Mouse (Mus musculus) E14TG2a.4 (cell line): Measurements from ENCODE around the gene Zfp239.

Experiments used
- H3K27me3 ChIP-seq: 2 replicates; pipeline ENCODE4 v1.6.1; 2014; ENCODE audit warnings: low read length, control low read depth; ENCODE audit not compliant: insufficient read depth
- H3K36me3 ChIP-seq: 2 replicates; pipeline ENCODE4 v1.6.1; 2014; ENCODE audit warnings: low read length, control low read depth; ENCODE audit not compliant: insufficient read depth
- H3K4me1 ChIP-seq: replicated peaks from 2 replicates; pipeline ENCODE4 v1.6.1; 2014; ENCODE audit warnings: low read depth, low read length, control low read depth
- H3K4me3 ChIP-seq: replicated peaks from 2 replicates; pipeline ENCODE4 v1.5.1; 2014; ENCODE audit warnings: mild to moderate bottlenecking, low read length
- H3K9me3 ChIP-seq: 2 replicates; pipeline ENCODE4 v1.6.1; 2014; ENCODE audit warnings: low read length, control low read depth
- CTCF ChIP-seq: conservative IDR thresholded peaks from 2 replicates; pipeline ENCODE4 v1.5.1; 2014; ENCODE audit warnings: low read length
- NANOG ChIP-seq: IDR thresholded peaks from 2 replicates; pipeline ENCODE4 v1.6.1; 2014; ENCODE audit warnings: borderline replicate concordance, low read length, mixed read lengths
- POU5F1 ChIP-seq: IDR thresholded peaks from 2 replicates; pipeline ENCODE4 v1.6.1; 2014; ENCODE audit warnings: low read length, borderline replicate concordance

Zfp239 gene

DNA sequence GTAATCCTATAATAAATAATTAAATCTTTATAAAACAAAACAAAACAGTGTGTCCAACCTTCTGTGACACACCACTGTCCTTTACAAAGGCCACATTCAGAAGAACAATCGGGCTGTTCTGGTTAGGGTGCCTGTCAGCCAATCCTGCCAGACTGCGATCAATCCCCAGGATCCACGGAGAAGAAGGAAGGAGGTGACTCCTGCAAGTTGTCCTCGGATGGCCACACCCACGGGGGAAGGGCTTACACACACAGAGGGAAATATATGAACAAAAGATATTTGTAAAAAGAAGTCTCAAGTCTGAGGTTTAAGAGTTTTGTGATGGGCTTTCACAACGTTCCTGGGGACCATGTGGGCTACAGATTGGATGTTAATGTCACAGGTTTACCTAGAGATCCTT, at the start of gene Zfp239:
Zfp239 (plus strand) TSS at position 253 of the 400 bp plus-strand sequence.
- Histone ChIP-seq H3K9me3 (no peaks in the 10 kb centered on the region), H3K27me3 (no peaks in the 10 kb centered on the region), H3K36me3 (peaks cover 9% of the 10 kb centered on the region), H3K4me3 (peak within 1 kb of the TSS; percentile 97), H3K4me1 (peaks cover 21% of the 10 kb centered on the region)
- no peak for TF ChIP-seq NANOG
- no peak for TF ChIP-seq POU5F1
- TF ChIP-seq CTCF, result no peak

DNA sequence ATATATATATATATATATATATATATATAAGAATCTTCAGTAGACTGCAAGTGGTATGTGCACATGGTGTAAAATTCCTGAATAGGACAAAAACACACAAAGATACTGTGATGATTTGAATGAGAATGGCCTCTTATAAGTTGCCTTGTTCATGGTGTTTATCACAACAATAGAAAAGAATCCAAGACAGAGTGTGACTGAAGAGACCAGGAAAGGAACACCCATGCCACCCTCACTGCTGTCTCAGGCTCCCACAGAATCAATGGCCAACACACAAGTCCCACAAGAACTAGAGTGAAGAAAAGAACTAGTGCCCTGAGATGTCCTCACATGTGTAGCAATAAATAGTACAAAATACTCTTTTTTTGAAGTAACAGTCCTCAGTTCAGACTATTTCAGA, 47.2 kb upstream of the Zfp239 start:
- no peaks in the 10 kb centered on the region for H3K36me3 ChIP-seq
- no peak overlapping the region for H3K4me3 ChIP-seq
- H3K4me1 ChIP-seq, result peaks cover 8% of the 10 kb centered on the region; the same call in 1 of the 2 replicates
- H3K9me3 ChIP-seq, result no peaks in the 10 kb centered on the region
- TF ChIP-seq NANOG, result no peak
- TF ChIP-seq POU5F1, result no peak
- no peak for TF ChIP-seq CTCF
- no peaks in the 10 kb centered on the region; the same call in 1 of the 2 replicates for H3K27me3 ChIP-seq

DNA sequence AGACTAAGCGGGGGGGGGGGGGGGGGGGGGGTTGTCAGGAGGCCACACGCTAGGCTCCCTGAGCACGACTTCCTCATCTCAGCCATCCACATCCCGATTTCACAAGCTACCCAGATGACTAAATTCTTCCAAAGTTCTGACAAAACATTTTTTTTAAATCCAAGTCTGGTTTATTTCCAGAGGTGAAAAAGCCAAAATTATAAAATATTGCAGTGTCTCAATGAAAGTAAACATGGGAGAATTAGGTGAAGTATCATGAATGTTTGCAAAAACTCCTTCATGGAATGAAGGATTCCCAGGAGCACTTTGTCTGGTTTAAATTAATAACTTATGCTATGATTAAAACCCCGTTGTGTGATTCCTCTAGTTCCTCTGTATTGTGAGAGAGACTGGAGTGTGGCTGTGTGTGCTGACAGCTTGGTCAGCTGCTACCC, 44.8 kb upstream of the Zfp239 start:
- H3K36me3 ChIP-seq, result no peaks in the 10 kb centered on the region

DNA sequence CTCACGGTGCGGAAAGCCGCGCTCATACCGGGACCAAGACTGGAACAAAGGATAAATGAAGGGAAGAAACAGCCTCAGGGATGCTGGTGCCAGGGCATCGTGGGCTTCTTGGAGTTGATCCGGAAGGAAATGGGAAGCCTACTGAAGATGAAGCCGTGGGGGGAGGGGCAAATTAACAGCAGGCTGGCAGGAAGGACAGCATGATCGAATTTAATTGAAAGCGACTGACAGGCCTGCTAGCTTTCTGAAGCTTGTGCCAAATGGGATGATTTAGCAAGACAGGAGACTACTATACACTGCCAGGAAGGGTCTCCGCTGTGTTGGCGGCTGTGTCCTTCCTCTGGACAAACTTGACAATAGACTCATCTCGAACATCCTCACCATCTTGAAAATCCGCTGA, 41.6 kb upstream of the Zfp239 start:
- Histone ChIP-seq H3K4me3 (no peak overlapping the region), H3K27me3 (peaks cover 3% of the 10 kb centered on the region; the same call in 1 of the 2 replicates), H3K36me3 (no peaks in the 10 kb centered on the region), H3K4me1 (0 out of 2 replicates have a peak, but pooled peaks cover 6% of the 10 kb centered on the region), H3K9me3 (no peaks in the 10 kb centered on the region)
- TF ChIP-seq CTCF, result no peak
- no peak for TF ChIP-seq NANOG
- no peak for TF ChIP-seq POU5F1

More for the DNA sequence above, 44.8 kb upstream of the Zfp239 start:
- H3K4me1 ChIP-seq, result peaks cover 10% of the 10 kb centered on the region; the same call in 1 of the 2 replicates
- H3K27me3 ChIP-seq, result no peaks in the 10 kb centered on the region; the same call in 1 of the 2 replicates
- H3K9me3 ChIP-seq, result no peaks in the 10 kb centered on the region
- no peak overlapping the region for H3K4me3 ChIP-seq
- TF ChIP-seq POU5F1, result no peak
- TF ChIP-seq CTCF, result no peak
- no peak for TF ChIP-seq NANOG

DNA sequence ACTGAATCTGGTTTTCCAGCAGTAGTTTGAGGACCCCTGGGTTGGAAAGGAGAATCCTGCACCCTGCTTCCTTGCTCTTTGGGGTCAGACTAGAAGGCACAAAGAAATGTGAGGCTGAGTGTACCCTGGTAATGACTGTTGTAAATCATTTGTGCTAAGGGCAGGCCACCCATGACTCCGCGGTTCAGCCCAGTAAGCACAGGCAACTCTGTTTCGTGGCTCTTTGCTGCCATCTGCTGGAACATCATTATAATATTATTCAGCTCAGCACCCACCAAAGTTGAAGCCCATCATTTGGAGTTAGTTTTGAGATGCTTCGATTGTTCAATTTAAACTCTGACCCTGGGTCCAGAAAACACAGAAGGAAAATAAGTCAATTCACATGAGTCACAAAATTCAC, 36.5 kb upstream of the Zfp239 start:
- Histone ChIP-seq H3K4me1 (peaks cover 19% of the 10 kb centered on the region), H3K4me3 (no peak overlapping the region), H3K36me3 (no peaks in the 10 kb centered on the region), H3K9me3 (no peaks in the 10 kb centered on the region), H3K27me3 (peaks cover 13% of the 10 kb centered on the region)
- TF ChIP-seq CTCF (peak; percentile 31; the same call in 1 of the 2 replicates), NANOG (no peak), POU5F1 (no peak)

DNA sequence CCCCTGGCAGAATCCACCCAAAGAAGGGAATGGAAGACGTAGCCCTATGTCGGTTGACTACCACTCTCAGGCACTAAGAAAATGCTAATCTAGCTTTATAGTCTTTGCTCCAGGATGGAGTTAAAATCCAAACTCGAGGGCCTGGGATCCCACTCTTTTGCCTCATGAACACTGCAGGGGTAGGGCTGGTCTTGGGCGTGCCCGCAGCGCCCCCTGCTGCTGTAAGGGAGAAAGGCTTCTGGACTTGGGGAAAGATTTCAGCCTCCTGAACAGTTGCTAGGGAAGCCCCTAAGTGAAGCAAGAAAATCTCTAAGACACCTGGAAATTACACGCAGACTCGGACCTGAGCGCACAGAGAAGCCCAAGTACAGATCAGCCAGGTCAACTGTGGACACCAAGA, 33.6 kb upstream of the Zfp239 start:
- H3K9me3 ChIP-seq, result no peaks in the 10 kb centered on the region
- TF ChIP-seq NANOG, result no peak
- peak; percentile 90 for TF ChIP-seq CTCF
- no peak for TF ChIP-seq POU5F1
- H3K36me3 ChIP-seq, result no peaks in the 10 kb centered on the region
- peak overlapping the region; percentile 67 for H3K4me3 ChIP-seq
- H3K27me3 ChIP-seq, result peaks cover 13% of the 10 kb centered on the region
- H3K4me1 ChIP-seq, result peaks cover 16% of the 10 kb centered on the region

DNA sequence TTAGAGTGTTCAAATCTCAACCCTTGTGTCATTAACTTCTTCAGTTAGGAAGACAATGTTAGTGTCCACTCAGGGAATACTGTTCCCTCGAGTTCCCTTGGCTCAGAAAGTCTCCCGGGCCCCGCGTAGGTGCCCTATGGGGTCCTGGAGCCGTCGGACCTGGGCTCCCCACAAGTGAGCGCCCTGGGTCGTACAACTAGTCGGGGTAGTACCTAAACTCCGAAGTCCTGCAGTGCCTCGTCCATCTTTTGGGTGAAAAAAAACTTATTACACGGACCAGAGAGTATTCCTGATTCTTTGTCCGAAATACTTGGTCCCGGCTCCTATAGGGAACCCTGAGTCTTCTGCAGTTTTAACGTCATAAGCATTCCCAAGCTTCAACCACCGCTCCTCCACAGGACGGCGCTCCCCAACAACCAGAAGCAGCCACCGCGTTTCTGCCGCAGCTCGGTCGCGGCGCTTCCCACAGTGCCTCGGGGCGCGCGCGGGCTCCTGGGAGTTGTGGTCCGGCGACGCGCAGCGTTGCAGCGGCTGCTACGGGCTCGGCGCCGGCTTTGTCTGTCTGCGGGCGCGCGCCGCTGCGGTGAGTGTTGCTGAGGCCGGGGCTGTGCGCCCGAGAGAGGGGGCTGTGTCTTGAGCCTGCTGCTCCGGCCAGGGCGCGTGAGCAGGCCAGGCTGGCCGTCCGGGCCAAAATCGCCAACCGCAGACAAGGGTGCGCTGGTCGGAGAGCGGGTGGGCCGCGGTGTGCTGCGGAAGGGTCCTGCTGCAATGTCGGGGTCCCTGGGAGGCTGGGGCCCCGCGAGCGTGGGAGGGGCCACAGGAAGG, 21.0 kb upstream of the Zfp239 start, which contains the start of gene Zfp637:
Zfp637 (plus strand) TSS at position 495 of the 825 bp plus-strand sequence.
- Histone ChIP-seq H3K27me3 (peaks cover 7% of the 10 kb centered on the region), H3K9me3 (no peaks in the 10 kb centered on the region), H3K4me3 (peak within 1 kb of the TSS; percentile 95), H3K4me1 (peaks cover 23% of the 10 kb centered on the region), H3K36me3 (peaks cover 26% of the 10 kb centered on the region)
- TF ChIP-seq CTCF (no peak), NANOG (no peak), POU5F1 (no peak)

DNA sequence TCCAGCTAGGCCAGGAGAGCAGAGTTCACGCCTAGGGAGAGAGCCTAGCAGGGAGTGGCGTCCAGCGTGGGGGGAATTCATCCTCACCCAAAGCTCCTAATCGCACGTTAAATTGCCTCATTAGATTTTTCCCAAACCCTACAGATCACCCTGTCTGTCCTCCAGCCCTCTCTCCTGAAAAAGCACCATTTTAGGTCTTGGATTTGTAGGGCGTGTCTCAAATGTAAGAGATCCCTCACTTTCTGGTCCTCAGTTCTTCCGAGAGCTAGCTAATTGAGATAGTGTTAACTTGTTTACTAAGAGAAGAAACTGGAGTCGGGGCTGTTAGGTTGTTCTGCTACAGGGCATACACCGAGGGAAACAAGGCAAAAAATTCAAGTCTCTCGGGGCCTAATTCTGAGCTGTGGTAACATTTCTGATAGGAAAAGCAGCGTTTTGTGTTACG, 20.4 kb upstream of the Zfp239 start:
- peak overlapping the region; percentile 95 for H3K4me3 ChIP-seq
- H3K27me3 ChIP-seq, result peaks cover 5% of the 10 kb centered on the region
- no peak for TF ChIP-seq NANOG
- TF ChIP-seq CTCF, result no peak
- no peak for TF ChIP-seq POU5F1
- no peaks in the 10 kb centered on the region for H3K9me3 ChIP-seq
- H3K4me1 ChIP-seq, result peaks cover 23% of the 10 kb centered on the region
- H3K36me3 ChIP-seq, result peaks cover 32% of the 10 kb centered on the region
